Mouse (Mus musculus): ENCODE results near the gene Olfr1066.

The Olfr1066 gene

GRCm38 (mm10) chr2:86456169-86456568 lies at the start of gene Olfr1066:
Gene Olfr1066 (minus strand): TSS chr2:86456269.
- WGBS = 88% methylated on average over 1 of the region's 1 CpGs

GRCm38 (mm10) chr2:86487286-86487685 lies 31.2 kb upstream of the Olfr1066 start, which contains the start of gene Olfr228:
Gene Olfr228 (minus strand): TSS chr2:86487386.
- 43% methylated on average over 1 of the region's 1 CpGs for WGBS

DNA sequence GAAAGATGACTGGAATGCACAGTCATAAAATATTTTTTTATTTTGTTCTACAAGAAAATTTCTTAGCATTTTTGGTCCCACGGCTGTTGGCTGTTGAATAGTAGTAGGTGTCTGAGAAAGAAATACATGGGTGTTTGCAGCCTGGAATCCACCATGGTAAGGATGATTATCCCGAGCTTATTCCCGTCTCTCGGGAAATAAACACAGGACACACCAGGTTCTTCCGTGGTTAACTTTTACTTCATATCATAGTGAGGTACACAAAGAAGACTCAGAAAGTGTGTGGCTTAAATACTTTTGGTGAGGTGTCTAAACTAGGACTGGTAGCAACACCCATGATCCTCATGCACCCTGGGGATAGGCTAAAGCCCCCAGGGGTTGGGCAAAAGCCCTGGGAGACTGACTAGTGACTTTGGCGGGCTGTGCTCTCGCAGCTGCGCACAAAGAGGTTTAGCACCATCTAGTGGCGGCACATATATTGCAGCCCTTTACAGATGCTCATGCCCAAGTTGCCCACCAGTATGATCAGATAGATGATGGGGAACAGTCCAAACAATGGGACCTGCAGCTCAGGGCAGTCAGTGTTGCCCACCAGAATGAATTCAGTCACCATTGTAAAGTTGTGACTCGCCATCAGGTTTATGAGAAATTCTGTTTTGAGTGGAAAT lies 8.5 kb upstream of the Olfr1066 start:
- 32% methylated on average over 10 of the region's 10 CpGs for WGBS

GRCm38 (mm10) chr2:86460434-86460833 lies 4.4 kb upstream of the Olfr1066 start:
- 88% methylated on average over 1 of the region's 1 CpGs for WGBS

- 64% methylated on average over 1 of the region's 1 CpGs for WGBS
Measured at GRCm38 (mm10) chr2:86450491-86450890, 5.6 kb downstream of the Olfr1066 start, which contains the start of gene Olfr1065. Gene Olfr1065 (minus strand): TSS chr2:86450591.

- 73% methylated on average over 1 of the region's 1 CpGs for WGBS
Measured at GRCm38 (mm10) chr2:86442101-86442500, 14.0 kb downstream of the Olfr1066 start.

DNA sequence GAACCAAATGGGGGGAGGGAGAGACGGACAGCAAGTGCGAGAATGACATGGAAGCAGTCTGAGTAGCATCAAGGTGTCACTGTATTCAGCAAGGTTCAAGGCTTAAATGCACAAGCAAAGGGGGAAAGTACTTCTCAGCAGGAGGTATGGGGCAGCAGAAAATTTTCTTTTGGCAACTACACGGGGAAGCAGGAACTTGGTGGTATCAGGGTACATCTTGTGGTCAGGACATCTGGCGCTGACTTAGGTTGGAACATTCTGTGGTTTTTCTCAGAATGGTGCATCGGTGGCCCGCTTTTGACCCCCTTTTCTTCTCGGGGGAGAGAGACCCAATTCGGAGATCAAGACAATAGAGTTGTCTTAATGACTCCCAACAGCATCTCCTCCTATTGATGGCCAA lies 27.6 kb downstream of the Olfr1066 start:
- 84% methylated on average over 8 of the region's 8 CpGs for WGBS

DNA sequence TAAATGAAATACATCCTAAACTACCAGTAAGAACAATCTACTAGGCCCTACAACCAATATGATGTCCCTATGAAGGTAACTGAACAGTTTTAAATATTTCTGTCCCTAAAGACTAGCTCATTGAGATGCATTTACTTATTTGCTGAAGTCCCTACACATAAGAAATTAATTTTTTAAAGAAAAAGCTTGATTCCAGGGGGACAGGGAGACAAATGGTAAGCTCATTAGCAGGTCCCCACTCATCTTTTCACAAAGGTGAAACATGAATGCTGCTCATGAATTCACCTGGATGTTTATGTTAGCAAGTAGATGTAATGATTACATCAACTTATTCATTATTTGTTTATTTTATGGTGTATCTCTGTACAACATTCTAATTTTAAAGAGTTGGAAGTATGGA lies 29.4 kb downstream of the Olfr1066 start, which contains the start of gene Olfr1062:
TSS of gene Olfr1062 (minus strand) at position 101 of the 400 bp plus-strand sequence.

GRCm38 (mm10) chr2:86413950-86414349 lies 42.1 kb downstream of the Olfr1066 start, which contains the start of gene Olfr1061:
Gene Olfr1061 (minus strand): TSS chr2:86414050.
- 83% methylated on average over 1 of the region's 1 CpGs for WGBS

Measured in cerebral cortex, adult 2 months (tissue).